Comparison of ENCODE assay signal across 14 mouse cellular contexts in the genomic region with DNA sequence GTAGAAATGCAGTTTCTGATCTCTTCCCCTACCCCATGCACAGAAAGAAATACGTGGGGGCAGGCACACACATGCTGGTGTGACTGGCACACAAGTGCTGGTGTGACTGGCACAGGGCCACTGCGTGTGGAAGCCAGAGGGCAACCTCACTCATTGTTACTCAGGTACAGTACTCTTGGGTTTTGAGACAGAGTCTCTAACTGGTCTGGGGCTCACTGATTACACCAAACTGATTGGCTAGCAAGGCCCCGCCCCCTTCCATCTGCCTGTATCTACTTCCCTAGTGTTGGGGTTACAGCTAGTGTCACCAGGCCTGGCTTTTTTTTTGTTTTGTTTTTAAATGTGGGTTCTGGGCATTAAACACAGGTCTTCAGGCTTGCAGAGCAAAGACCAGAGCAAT.
DNase-seq lines count a peak whose midpoint lies in the region; ATAC-seq and TF ChIP-seq lines count a peak whose summit lies in the region.
"Had no signal": no experiment of that assay in that cellular context is flagged by ENCODE, and none has a peak within 500 bp of the region (broad histone marks: within the 10 kb centered on the region; RNA-seq: fewer than 3 reads in every experiment).

No protein-coding gene starts in this region.

- no peaks in the 10 kb centered on the region for H3K36me3 ChIP-seq in lung, postnatal 0 days (ENCODE audit: insufficient read depth, low read length)
- no peaks in the 10 kb centered on the region for H3K36me3 ChIP-seq in limb, embryonic 12.5 days
- H3K36me3 ChIP-seq: G1E had no signal

- peak; percentile 26 for DNase-seq in gastrocnemius, adult 2 months
- no peak for DNase-seq in gastrocnemius, postnatal 36 days
- DNase-seq in lung, postnatal 0 days (ENCODE audit: low spot score), result no peak
- no peak for DNase-seq in lung, postnatal 4 days
- DNase-seq in adrenal gland, adult (ENCODE audit: inconsistent age in 2 of 2, low spot score in 1 of 2), result no peak
- no peak for DNase-seq in embryo, embryonic 10.5 days (ENCODE audit: low spot score)
- DNase-seq: B cell, adult 2 months; cerebellum, adult 9-11 months; thymus, adult 2 months had no signal

- intact Hi-C loops in gastrocnemius, adult 2 months (cut with DNase I), result no loop called here
- intact Hi-C loops in gastrocnemius, postnatal 36 days (cut with DNase I), result no loop called here

- H3K4me2 ChIP-seq in lung, postnatal 0 days (replicated peaks; ENCODE audit: low read depth, low read length), result no peak overlapping the region
- no peak overlapping the region for H3K4me2 ChIP-seq in limb, embryonic 12.5 days
- H3K4me2 ChIP-seq: forebrain, embryonic 13.5 days had no signal

- H3K4me1 ChIP-seq in lung, postnatal 0 days (ENCODE audit: insufficient read depth, low read depth, low read length), result peaks cover 13% of the 10 kb centered on the region; the same call in 1 of the 2 replicates
- peaks cover 33% of the 10 kb centered on the region for H3K4me1 ChIP-seq in limb, embryonic 12.5 days (replicated peaks)
- H3K4me1 ChIP-seq: forebrain, embryonic 13.5 days had no signal

- no peak for ATAC-seq in lung, postnatal 0 days
- ATAC-seq in limb, embryonic 12.5 days (ENCODE audit: insufficient number of reproducible peaks, insufficient read depth, low FRiP score, low TSS enrichment, low read depth), result no peak
- peak; percentile 71 for ATAC-seq in megakaryocyte progenitor cell, adult 5-6 weeks (replicated peaks; ENCODE audit: poor library complexity)
- ATAC-seq: forebrain, embryonic 13.5 days had no signal

- TF ChIP-seq EP300 in lung, postnatal 0 days (IDR thresholded peaks at IDR 0.05), result no peak

- H3K27ac ChIP-seq in gastrocnemius, adult 2 months, result peak overlapping the region; percentile 87
- H3K27ac ChIP-seq in lung, postnatal 0 days (ENCODE audit: low read length), result peak overlapping the region; percentile 70
- 0 out of 2 replicates have a peak overlapping the region, but pooled peaks have one; percentile 19 for H3K27ac ChIP-seq in limb, embryonic 12.5 days
- H3K27ac ChIP-seq: forebrain, embryonic 13.5 days; macrophage had no signal

- H3K27me3 ChIP-seq in lung, postnatal 0 days (replicated peaks; ENCODE audit: insufficient read depth, low read length), result no peaks in the 10 kb centered on the region
- H3K27me3 ChIP-seq in limb, embryonic 12.5 days, result no peaks in the 10 kb centered on the region
- H3K27me3 ChIP-seq: forebrain, embryonic 13.5 days had no signal

- no peak overlapping the region for H3K9ac ChIP-seq in lung, postnatal 0 days (replicated peaks; ENCODE audit: low read depth)
- no peak overlapping the region for H3K9ac ChIP-seq in limb, embryonic 12.5 days (replicated peaks)
- H3K9ac ChIP-seq: forebrain, embryonic 13.5 days had no signal

- 77% methylated on average over 3 of the region's 3 CpGs for WGBS in lung, postnatal 0 days
- WGBS in limb, embryonic 12.5 days, result 72% methylated on average over 3 of the region's 3 CpGs

- no peak for TF ChIP-seq CTCF in gastrocnemius, adult 2 months (IDR thresholded peaks at IDR 0.05)
- TF ChIP-seq CTCF in lung, postnatal 0 days (IDR thresholded peaks at IDR 0.05), result no peak

- no peaks in the 10 kb centered on the region for H3K9me3 ChIP-seq in lung, postnatal 0 days (ENCODE audit: low read length)
- H3K9me3 ChIP-seq in limb, embryonic 12.5 days, result no peaks in the 10 kb centered on the region
- H3K9me3 ChIP-seq: forebrain, embryonic 13.5 days; G1E had no signal

- H3K4me3 ChIP-seq in gastrocnemius, adult 2 months, result no peak overlapping the region
- no peak overlapping the region for H3K4me3 ChIP-seq in lung, postnatal 0 days (ENCODE audit: low read depth, low read length)
- H3K4me3 ChIP-seq in limb, embryonic 12.5 days (replicated peaks), result no peak overlapping the region
- H3K4me3 ChIP-seq: forebrain, embryonic 13.5 days had no signal

Comparison
In these comparisons a context has a peak if more than half of its experiments do, and no peak if none do; other contexts are left out.
1. H3K27ac ChIP-seq: peak in every context shown above with its lines; median percentile 87 in gastrocnemius, adult 2 months; 70 in lung, postnatal 0 days; 19 in limb, embryonic 12.5 days.